Mouse (Mus musculus): ENCODE measurements at regions not wholly inside any gene's neighbourhood (a gene's known extent, or its start where the extent isn't known, plus 50 kb on each side); places are given as distances from the start of the nearest gene placed in this dataset.

DNA sequence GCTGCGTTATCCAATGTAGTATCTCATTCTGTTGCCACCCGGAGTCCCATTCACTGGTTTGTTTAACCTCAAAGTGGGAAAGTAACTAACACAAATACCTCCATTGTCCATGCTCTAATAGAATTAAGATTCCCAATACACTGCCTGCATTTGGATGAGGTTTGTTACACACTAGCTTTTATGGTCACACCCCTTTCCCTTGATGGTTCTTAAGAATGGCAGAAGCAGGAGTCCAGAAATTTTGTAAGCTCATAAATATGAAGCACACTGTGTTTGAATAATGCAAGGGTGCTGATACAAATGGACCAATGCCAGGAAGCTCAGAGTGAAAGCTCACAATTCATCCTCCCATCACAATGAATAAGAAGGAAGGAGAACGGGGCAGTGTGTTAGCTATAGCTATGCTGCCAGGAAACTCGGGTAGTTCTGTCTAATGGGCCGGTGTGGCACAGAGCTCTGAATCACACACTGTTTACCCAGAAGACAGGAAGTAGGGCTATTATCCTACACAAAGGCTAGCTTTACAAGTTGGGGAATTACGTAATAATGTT is 227.0 kb downstream of the Tmem161b start:
- no peak overlapping the region for H3K4me3 ChIP-seq (ENCODE audit: control insufficient read depth in 1 of 2, insufficient read depth in 1 of 2, low read depth in 2 of 2, low read length in 2 of 2)

More for the DNA sequence above, 227.0 kb downstream of the Tmem161b start:
- no peaks in the 10 kb centered on the region for H3K9me3 ChIP-seq (replicated peaks; ENCODE audit: insufficient read depth, low read length)
- no peaks in the 10 kb centered on the region for H3K79me2 ChIP-seq (ENCODE audit: control insufficient read depth, insufficient read depth, low read length, poor library complexity)
- no peak overlapping the region for H3K27ac ChIP-seq (ENCODE audit: control insufficient read depth, low read depth, low read length)
- no peaks in the 10 kb centered on the region for H3K4me1 ChIP-seq (ENCODE audit: control insufficient read depth in 1 of 2, insufficient read depth in 2 of 2, low read length in 2 of 2)
- H3K36me3 ChIP-seq (ENCODE audit: control insufficient read depth in 1 of 2, insufficient read depth in 2 of 2, low read length in 2 of 2), result no peaks in the 10 kb centered on the region
- H3K27me3 ChIP-seq (ENCODE audit: control insufficient read depth in 1 of 2, insufficient read depth in 2 of 2, low read length in 2 of 2), result no peaks in the 10 kb centered on the region; a peak in 1 of 4 replicates
- H3K9ac ChIP-seq (ENCODE audit: control insufficient read depth, low read depth, low read length, poor library complexity, severe bottlenecking), result no peak overlapping the region
- no peak for TF ChIP-seq CTCF (IDR thresholded peaks at IDR 0.05 in 2 of 3, conservative IDR thresholded peaks at IDR 0.05 in 1 of 3; ENCODE audit: control insufficient read depth in 1 of 3, insufficient read depth in 1 of 3, low read depth in 2 of 3, low read length in 3 of 3, poor library complexity in 1 of 3, severe bottlenecking in 1 of 3)
- no peak for TF ChIP-seq POLR2A (IDR thresholded peaks at IDR 0.05; ENCODE audit: control insufficient read depth in 1 of 2, insufficient read depth in 1 of 2, low read depth in 1 of 2, low read length in 2 of 2, poor library complexity in 1 of 2)
- no peak for TF ChIP-seq MYC (IDR thresholded peaks at IDR 0.05; ENCODE audit: low read depth, low read length)
- no peak for TF ChIP-seq NRF1 (IDR thresholded peaks at IDR 0.05; ENCODE audit: insufficient read depth, low read depth, low read length, poor library complexity, severe bottlenecking)
- TF ChIP-seq MAZ (IDR thresholded peaks at IDR 0.05; ENCODE audit: low read depth, low read length), result no peak
- no peak for TF ChIP-seq ZNF384 (IDR thresholded peaks at IDR 0.05; ENCODE audit: low read depth, low read length)
- no peak for TF ChIP-seq E2F4 (IDR thresholded peaks at IDR 0.05; ENCODE audit: borderline replicate concordance, low read depth, low read length)
- TF ChIP-seq RCOR1 (IDR thresholded peaks at IDR 0.05; ENCODE audit: low read depth, low read length), result no peak
- no peak for TF ChIP-seq MEF2A (IDR thresholded peaks at IDR 0.05; ENCODE audit: extremely low read depth, insufficient replicate concordance, low read depth, low read length, poor library complexity, severe bottlenecking)
- no peak for TF ChIP-seq SMC3 (IDR thresholded peaks at IDR 0.05; ENCODE audit: low read depth, low read length)
- no peak for TF ChIP-seq POLR2AphosphoS5 (IDR thresholded peaks at IDR 0.05; ENCODE audit: borderline replicate concordance, low read depth, low read length)
- TF ChIP-seq KAT2A (conservative IDR thresholded peaks at IDR 0.05; ENCODE audit: low read depth, low read length), result no peak
- no peak for TF ChIP-seq TAL1 (IDR thresholded peaks at IDR 0.05; ENCODE audit: low read length)
- no peak for TF ChIP-seq HCFC1 (IDR thresholded peaks at IDR 0.05; ENCODE audit: low read depth, low read length)
- DNase-seq (ENCODE audit: low read depth, low spot score), result no peak

Data from MEL (cell line).